Mouse (Mus musculus): ENCODE data around the gene Tas2r124. TPM values are rescaled to one million over a fixed set of nuclear protein-coding genes. Genes with fewer than 3 reads are reported as not detected.

The Tas2r124 gene
- polyA plus RNA-seq (2014; fragmentation: Nextera tagmentation; extraction: Ambion mirVana): not detected in 2 replicates

- ATAC-seq (ENCODE audit: low FRiP score, low TSS enrichment): no peak
- H3K9me3 ChIP-seq (ENCODE audit: control insufficient read depth, low read length): no peaks in the 10 kb centered on the region
- no peak within 1 kb of the TSS for H3K4me2 ChIP-seq (replicated peaks; ENCODE audit: low read depth, low read length)
- no peak within 1 kb of the TSS for H3K4me3 ChIP-seq (ENCODE audit: low read length)
- no peak within 1 kb of the TSS for H3K27ac ChIP-seq (ENCODE audit: low read depth, low read length)
- H3K27me3 ChIP-seq (ENCODE audit: control insufficient read depth, insufficient read depth, low read length): no peaks in the 10 kb centered on the region
- no peaks in the 10 kb centered on the region for H3K36me3 ChIP-seq (ENCODE audit: control insufficient read depth, insufficient read depth, low read length)
- WGBS: 87% methylated on average over 1 of the region's 1 CpGs
- no peak within 1 kb of the TSS for H3K9ac ChIP-seq (ENCODE audit: low read depth, low read length)
- no peaks in the 10 kb centered on the region for H3K4me1 ChIP-seq (ENCODE audit: control insufficient read depth, insufficient read depth, low read length)
Observed at GRCm38 (mm10) chr6:132754430-132754829, at the start of gene Tas2r124. Tas2r124 (plus strand) TSS chr6:132754730.

- 93% methylated on average over 3 of the region's 3 CpGs for WGBS
- H3K27me3 ChIP-seq (ENCODE audit: control insufficient read depth, insufficient read depth, low read length): no peaks in the 10 kb centered on the region
- no peaks in the 10 kb centered on the region for H3K4me1 ChIP-seq (ENCODE audit: control insufficient read depth, insufficient read depth, low read length)
- H3K4me3 ChIP-seq (ENCODE audit: low read length): no peak within 1 kb of the TSS
- no peak for ATAC-seq (ENCODE audit: low FRiP score, low TSS enrichment)
- H3K9me3 ChIP-seq (ENCODE audit: control insufficient read depth, low read length): 0 out of 2 replicates have a peak, but pooled peaks cover 3% of the 10 kb centered on the region
- H3K4me2 ChIP-seq (replicated peaks; ENCODE audit: low read depth, low read length): no peak within 1 kb of the TSS
- H3K36me3 ChIP-seq (ENCODE audit: control insufficient read depth, insufficient read depth, low read length): no peaks in the 10 kb centered on the region
- no peak within 1 kb of the TSS for H3K9ac ChIP-seq (ENCODE audit: low read depth, low read length)
- H3K27ac ChIP-seq (ENCODE audit: low read depth, low read length): no peak within 1 kb of the TSS
Observed at GRCm38 (mm10) chr6:132711828-132712227, 42.7 kb upstream of the Tas2r124 start, which contains the start of gene Tas2r122. Tas2r122 (minus strand) TSS chr6:132711928.

GRCm38 (mm10) chr6:132737935-132738334 lies 16.6 kb upstream of the Tas2r124 start, which contains the start of gene Tas2r115:
Tas2r115 (minus strand) TSS chr6:132738035.
- H3K27ac ChIP-seq (ENCODE audit: low read depth, low read length): no peak within 1 kb of the TSS
- 72% methylated on average over 2 of the region's 2 CpGs for WGBS
- no peak within 1 kb of the TSS for H3K9ac ChIP-seq (ENCODE audit: low read depth, low read length)
- H3K4me1 ChIP-seq (ENCODE audit: control insufficient read depth, insufficient read depth, low read length): no peaks in the 10 kb centered on the region
- H3K9me3 ChIP-seq (ENCODE audit: control insufficient read depth, low read length): no peaks in the 10 kb centered on the region
- H3K36me3 ChIP-seq (ENCODE audit: control insufficient read depth, insufficient read depth, low read length): no peaks in the 10 kb centered on the region
- H3K27me3 ChIP-seq (ENCODE audit: control insufficient read depth, insufficient read depth, low read length): no peaks in the 10 kb centered on the region
- no peak within 1 kb of the TSS for H3K4me3 ChIP-seq (ENCODE audit: low read length)
- ATAC-seq (ENCODE audit: low FRiP score, low TSS enrichment): no peak
- H3K4me2 ChIP-seq (replicated peaks; ENCODE audit: low read depth, low read length): no peak within 1 kb of the TSS

GRCm38 (mm10) chr6:132750206-132750605 lies 4.3 kb upstream of the Tas2r124 start:
- H3K27me3 ChIP-seq (ENCODE audit: control insufficient read depth, insufficient read depth, low read length): no peaks in the 10 kb centered on the region
- no peak overlapping the region for H3K4me3 ChIP-seq (ENCODE audit: low read length)
- H3K4me1 ChIP-seq (ENCODE audit: control insufficient read depth, insufficient read depth, low read length): no peaks in the 10 kb centered on the region
- no peak overlapping the region for H3K27ac ChIP-seq (ENCODE audit: low read depth, low read length)
- no peaks in the 10 kb centered on the region for H3K9me3 ChIP-seq (ENCODE audit: control insufficient read depth, low read length)
- WGBS: 88% methylated on average over 2 of the region's 2 CpGs
- no peak for ATAC-seq (ENCODE audit: low FRiP score, low TSS enrichment)
- no peak overlapping the region for H3K4me2 ChIP-seq (replicated peaks; ENCODE audit: low read depth, low read length)
- no peak overlapping the region for H3K9ac ChIP-seq (ENCODE audit: low read depth, low read length)
- no peaks in the 10 kb centered on the region for H3K36me3 ChIP-seq (ENCODE audit: control insufficient read depth, insufficient read depth, low read length)

GRCm38 (mm10) chr6:132761831-132762230 lies 7.3 kb downstream of the Tas2r124 start, which contains the start of gene Tas2r102:
Tas2r102 (plus strand) TSS chr6:132762131.
- Histone ChIP-seq H3K9ac (ENCODE audit: low read depth, low read length) (no peak within 1 kb of the TSS), H3K4me2 (replicated peaks; ENCODE audit: low read depth, low read length) (no peak within 1 kb of the TSS), H3K27ac (ENCODE audit: low read depth, low read length) (no peak within 1 kb of the TSS), H3K27me3 (ENCODE audit: control insufficient read depth, insufficient read depth, low read length) (no peaks in the 10 kb centered on the region), H3K4me1 (ENCODE audit: control insufficient read depth, insufficient read depth, low read length) (no peaks in the 10 kb centered on the region), H3K9me3 (ENCODE audit: control insufficient read depth, low read length) (no peaks in the 10 kb centered on the region), H3K4me3 (ENCODE audit: low read length) (no peak within 1 kb of the TSS), H3K36me3 (ENCODE audit: control insufficient read depth, insufficient read depth, low read length) (no peaks in the 10 kb centered on the region)
- 92% methylated on average over 2 of the region's 2 CpGs for WGBS
- no peak for ATAC-seq (ENCODE audit: low FRiP score, low TSS enrichment)

GRCm38 (mm10) chr6:132778062-132778461 lies 23.5 kb downstream of the Tas2r124 start, which contains the start of gene Tas2r136:
Tas2r136 (minus strand) TSS chr6:132778162.
- Histone ChIP-seq H3K9ac (ENCODE audit: low read depth, low read length) (no peak within 1 kb of the TSS), H3K36me3 (ENCODE audit: control insufficient read depth, insufficient read depth, low read length) (no peaks in the 10 kb centered on the region), H3K9me3 (ENCODE audit: control insufficient read depth, low read length) (no peaks in the 10 kb centered on the region), H3K4me1 (ENCODE audit: control insufficient read depth, insufficient read depth, low read length) (no peaks in the 10 kb centered on the region), H3K4me2 (replicated peaks; ENCODE audit: low read depth, low read length) (no peak within 1 kb of the TSS), H3K27ac (ENCODE audit: low read depth, low read length) (no peak within 1 kb of the TSS), H3K27me3 (ENCODE audit: control insufficient read depth, insufficient read depth, low read length) (no peaks in the 10 kb centered on the region), H3K4me3 (ENCODE audit: low read length) (no peak within 1 kb of the TSS)
- ATAC-seq (ENCODE audit: low FRiP score, low TSS enrichment): no peak

- WGBS: 6% methylated on average over 1 of the region's 1 CpGs
- no peaks in the 10 kb centered on the region for H3K27me3 ChIP-seq (ENCODE audit: control insufficient read depth, insufficient read depth, low read length)
- H3K36me3 ChIP-seq (ENCODE audit: control insufficient read depth, insufficient read depth, low read length): no peaks in the 10 kb centered on the region
- no peak overlapping the region for H3K4me2 ChIP-seq (replicated peaks; ENCODE audit: low read depth, low read length)
- H3K9me3 ChIP-seq (ENCODE audit: control insufficient read depth, low read length): peaks cover 16% of the 10 kb centered on the region
- no peaks in the 10 kb centered on the region for H3K4me1 ChIP-seq (ENCODE audit: control insufficient read depth, insufficient read depth, low read length)
- ATAC-seq (ENCODE audit: low FRiP score, low TSS enrichment): peak; percentile 99
- H3K27ac ChIP-seq (ENCODE audit: low read depth, low read length): peak overlapping the region; percentile 32; the same call in 1 of the 2 replicates
- no peak overlapping the region for H3K4me3 ChIP-seq (ENCODE audit: low read length)
- no peak overlapping the region for H3K9ac ChIP-seq (ENCODE audit: low read depth, low read length)
Observed at GRCm38 (mm10) chr6:132795393-132795792, 40.9 kb downstream of the Tas2r124 start.

- no peak for ATAC-seq (ENCODE audit: low FRiP score, low TSS enrichment)
- no peaks in the 10 kb centered on the region for H3K36me3 ChIP-seq (ENCODE audit: control insufficient read depth, insufficient read depth, low read length)
- H3K4me3 ChIP-seq (ENCODE audit: low read length): no peak within 1 kb of the TSS
- no peaks in the 10 kb centered on the region for H3K4me1 ChIP-seq (ENCODE audit: control insufficient read depth, insufficient read depth, low read length)
- H3K27ac ChIP-seq (ENCODE audit: low read depth, low read length): no peak within 1 kb of the TSS
- no peak within 1 kb of the TSS for H3K9ac ChIP-seq (ENCODE audit: low read depth, low read length)
- H3K27me3 ChIP-seq (ENCODE audit: control insufficient read depth, insufficient read depth, low read length): no peaks in the 10 kb centered on the region
- no peak within 1 kb of the TSS for H3K4me2 ChIP-seq (replicated peaks; ENCODE audit: low read depth, low read length)
- H3K9me3 ChIP-seq (ENCODE audit: control insufficient read depth, low read length): no peaks in the 10 kb centered on the region
- WGBS: 80% methylated on average over 1 of the region's 1 CpGs
Observed at GRCm38 (mm10) chr6:132802518-132802917, 48.0 kb downstream of the Tas2r124 start, which contains the start of gene Tas2r117. Tas2r117 (plus strand) TSS chr6:132802818.

All from kidney, embryonic 14.5 days (tissue).